Mouse (Mus musculus) adrenal gland, postnatal 4 days (tissue): Measurements from ENCODE around the gene Notch4. TPM values are rescaled to one million over a fixed set of nuclear protein-coding genes. Genes with fewer than 3 reads are reported as not detected.

Experiments used
- DNase-seq, 2 experiments: peaks; one replicate each; pipeline ENCODE4 v3.0.0; 2021 to 2022; ENCODE audit warnings: low spot score in 2 of 2, mixed read lengths in 2 of 2
- total RNA-seq, 2 experiments: library from RNA; stranded (reverse); gene quantifications; 2 replicates each; pipeline ENCODE4 v1.2.3; 2021

The Notch4 gene
- total RNA-seq, 2 experiments from 2014 or later: 36.1 to 37.1 TPM

DNA sequence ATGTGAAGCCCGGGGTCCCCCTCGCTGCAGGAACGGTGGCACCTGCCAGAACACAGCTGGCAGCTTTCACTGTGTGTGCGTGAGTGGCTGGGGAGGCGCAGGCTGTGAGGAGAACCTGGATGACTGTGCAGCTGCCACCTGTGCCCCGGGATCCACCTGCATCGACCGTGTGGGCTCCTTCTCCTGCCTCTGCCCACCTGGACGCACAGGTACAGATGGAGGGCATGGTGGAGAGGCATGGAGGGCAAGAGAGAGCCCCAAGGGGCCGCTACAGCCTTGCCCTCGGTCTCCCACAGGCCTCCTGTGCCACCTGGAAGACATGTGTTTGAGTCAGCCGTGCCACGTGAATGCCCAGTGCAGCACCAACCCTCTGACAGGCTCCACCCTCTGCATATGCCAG lies 4.4 kb downstream of the Notch4 start:
- DNase-seq: no peak

DNA sequence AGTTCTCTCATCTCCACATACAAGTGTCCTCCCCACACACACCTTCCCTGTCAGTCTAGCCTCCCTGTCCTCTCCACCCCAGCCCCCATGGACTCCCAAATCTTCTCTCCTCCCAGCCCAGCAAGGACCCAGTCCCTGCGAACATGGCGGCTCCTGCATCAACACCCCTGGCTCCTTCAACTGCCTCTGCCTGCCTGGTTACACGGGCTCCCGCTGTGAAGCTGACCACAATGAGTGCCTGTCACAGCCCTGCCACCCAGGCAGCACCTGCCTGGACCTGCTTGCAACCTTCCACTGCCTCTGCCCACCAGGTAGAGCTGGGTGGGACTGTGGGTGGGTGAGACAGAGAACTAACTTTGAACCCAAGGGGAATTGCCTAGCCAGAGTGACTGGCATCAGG lies 5.9 kb downstream of the Notch4 start:
- no peak for DNase-seq

DNA sequence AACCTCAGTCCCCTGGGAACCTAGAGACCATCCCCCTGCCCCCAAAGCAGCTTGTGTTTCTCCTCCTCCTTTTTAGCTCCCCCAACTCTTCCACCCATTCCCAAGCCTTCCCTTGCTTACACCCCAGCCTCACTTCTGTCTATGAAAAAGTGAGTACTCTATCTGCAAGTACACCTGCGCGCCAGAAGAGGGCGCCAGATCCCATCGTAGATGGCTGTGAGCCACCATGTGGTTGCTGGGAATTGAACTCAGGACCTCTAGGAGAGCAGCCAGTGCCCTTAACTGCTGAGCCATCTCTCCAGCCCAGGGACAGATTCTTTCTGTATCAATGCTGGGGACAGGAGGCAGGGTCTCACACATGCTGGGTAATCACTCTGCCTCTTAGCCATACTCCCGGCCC lies 7.8 kb downstream of the Notch4 start:
- no peak for DNase-seq

DNA sequence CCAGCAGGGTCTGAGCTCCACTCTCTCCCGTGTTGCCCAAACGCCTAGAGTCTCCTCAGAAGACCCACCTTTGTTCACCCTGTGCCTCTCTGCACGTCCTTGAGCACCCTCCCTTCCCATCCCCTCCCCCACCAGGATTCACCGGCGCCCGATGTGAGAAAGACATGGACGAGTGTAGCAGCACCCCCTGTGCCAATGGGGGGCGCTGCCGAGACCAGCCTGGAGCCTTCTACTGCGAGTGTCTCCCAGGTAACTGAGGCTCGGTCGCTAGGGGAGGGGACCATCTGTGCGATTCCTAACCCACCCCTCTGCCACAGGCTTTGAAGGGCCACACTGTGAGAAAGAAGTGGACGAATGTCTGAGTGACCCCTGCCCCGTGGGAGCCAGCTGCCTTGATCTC lies 8.3 kb downstream of the Notch4 start:
- DNase-seq: no peak

DNA sequence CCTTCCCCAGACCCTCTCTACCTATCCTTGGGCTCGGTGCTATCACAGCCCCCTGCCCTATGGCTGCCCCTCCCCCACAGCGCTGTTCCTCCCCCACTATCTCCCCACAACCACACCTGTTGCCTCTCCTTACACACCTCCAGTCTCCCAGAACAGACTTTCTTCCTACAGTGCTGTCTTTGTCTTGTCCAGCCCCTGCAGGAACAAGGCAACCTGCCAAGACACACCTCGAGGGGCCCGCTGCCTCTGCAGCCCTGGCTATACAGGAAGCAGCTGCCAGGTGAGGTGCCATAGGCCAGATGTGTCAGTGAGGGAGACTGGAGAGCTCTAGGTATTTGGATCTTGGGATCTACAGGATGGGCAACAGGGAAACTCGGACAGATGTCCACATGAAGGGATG lies 12.5 kb downstream of the Notch4 start:
- DNase-seq: no peak

DNA sequence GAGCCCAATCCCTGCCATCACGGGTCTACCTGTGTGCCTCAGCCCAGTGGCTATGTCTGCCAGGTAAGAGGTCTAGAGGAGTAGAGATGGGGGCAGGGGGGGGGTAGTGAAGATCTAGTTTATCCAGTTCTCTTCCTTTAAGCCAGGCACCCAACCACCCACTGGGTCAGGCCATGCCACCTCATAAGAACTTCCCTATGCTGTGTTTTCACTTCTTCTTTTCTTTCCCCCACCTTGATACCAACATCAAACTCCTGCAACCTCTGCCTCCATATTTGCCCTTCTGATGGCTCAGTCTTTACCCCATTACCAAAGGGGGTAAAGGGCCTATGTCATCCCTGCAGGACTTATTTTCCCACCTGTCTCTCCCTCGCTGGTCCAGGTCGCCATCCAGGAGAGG lies 14.0 kb downstream of the Notch4 start:
- no peak for DNase-seq

DNA sequence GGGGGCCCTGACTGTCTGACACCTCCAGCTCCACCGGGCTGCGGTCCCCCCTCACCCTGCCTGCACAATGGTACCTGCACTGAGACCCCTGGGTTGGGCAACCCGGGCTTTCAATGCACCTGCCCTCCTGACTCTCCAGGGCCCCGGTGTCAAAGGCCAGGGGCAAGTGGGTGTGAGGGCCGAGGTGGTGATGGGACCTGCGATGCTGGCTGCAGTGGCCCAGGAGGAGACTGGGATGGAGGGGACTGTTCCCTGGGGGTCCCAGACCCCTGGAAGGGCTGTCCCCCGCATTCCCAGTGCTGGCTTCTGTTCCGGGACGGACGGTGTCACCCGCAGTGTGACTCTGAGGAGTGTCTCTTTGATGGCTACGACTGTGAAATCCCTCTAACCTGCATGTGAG lies 18.5 kb downstream of the Notch4 start:
- DNase-seq: no peak

DNA sequence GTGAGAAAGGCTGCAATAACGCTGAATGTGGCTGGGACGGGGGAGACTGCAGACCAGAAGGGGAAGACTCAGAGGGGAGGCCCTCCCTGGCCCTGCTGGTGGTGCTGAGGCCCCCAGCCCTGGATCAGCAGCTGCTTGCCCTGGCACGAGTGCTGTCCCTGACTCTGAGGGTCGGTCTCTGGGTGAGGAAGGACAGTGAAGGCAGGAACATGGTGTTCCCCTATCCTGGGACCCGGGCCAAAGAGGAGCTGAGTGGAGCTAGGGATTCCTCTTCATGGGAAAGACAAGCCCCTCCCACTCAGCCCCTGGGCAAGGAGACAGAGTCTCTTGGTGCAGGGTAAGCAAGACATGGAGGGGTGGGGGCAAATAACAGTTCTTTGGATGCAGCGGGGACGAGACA lies 19.3 kb downstream of the Notch4 start:
- no peak for DNase-seq

DNA sequence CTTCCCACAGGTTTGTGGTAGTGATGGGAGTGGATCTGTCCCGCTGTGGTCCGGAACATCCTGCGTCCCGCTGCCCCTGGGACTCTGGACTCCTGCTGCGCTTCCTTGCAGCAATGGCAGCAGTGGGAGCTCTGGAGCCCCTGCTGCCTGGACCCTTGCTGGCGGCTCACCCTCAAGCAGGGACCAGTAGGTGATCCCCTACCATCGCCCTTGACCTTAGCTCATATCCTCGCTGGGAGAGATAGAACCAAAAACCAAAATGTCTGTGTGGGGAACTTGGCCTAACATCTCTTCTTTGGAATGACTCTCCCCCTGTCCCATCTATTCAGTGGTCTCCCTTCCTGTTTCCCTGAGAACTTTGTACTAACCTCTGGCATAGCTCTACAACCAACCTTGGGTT lies 19.8 kb downstream of the Notch4 start:
- no peak for DNase-seq

DNA sequence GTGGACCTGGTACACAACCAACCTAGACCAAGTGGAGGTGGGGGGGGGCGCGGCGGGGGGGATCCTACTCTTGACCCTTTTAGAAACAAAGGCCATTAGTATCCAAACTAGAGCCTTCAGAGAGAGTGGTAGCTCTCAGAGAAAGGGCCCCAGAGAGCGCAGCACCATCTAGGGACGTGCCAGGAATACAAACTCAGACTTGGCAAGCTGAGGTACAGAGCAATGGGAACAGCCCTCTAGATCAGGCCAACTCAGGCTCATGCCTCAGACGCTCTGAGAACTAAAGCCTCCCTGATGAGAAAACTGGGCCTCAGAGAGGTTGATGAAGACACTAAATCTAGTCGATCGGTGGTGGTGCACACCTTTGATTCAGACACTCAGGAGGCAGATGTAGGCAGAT lies 21.1 kb downstream of the Notch4 start:
- DNase-seq: no peak

DNA sequence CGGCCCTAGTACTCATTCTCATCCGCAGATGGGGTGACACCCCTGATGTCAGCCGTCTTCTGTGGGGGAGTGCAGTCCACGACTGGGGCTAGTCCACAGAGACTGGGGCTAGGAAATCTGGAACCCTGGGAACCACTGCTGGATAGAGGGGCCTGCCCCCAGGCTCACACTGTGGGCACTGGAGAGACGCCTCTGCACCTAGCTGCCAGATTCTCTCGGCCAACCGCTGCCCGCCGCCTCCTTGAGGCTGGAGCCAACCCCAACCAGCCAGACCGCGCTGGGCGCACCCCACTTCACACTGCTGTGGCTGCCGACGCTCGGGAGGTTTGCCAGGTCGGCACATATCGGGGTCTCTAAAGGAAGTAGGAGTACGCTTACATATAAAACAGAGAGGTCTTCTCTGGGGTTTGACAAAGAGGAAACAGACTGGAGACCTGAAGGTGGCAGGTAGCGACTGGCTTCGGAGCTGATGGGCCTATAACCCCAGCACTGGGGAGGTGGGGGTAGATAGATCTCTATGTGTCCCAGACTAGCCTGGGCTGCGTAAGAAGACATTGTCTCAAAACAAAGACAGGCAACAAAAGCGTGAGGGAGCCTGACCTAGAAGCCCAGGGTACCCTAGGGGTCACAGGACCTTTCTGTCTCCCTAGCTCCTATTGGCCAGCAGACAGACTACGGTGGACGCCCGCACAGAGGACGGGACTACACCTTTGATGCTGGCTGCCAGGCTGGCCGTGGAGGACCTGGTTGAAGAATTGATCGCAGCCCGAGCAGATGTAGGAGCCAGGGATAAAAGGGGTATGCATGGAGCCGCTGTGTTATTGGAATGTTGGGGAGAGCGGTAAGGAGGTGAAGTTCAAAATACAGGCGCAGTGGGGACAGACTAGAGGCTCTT lies 22.1 kb downstream of the Notch4 start:
- no peak for DNase-seq

DNA sequence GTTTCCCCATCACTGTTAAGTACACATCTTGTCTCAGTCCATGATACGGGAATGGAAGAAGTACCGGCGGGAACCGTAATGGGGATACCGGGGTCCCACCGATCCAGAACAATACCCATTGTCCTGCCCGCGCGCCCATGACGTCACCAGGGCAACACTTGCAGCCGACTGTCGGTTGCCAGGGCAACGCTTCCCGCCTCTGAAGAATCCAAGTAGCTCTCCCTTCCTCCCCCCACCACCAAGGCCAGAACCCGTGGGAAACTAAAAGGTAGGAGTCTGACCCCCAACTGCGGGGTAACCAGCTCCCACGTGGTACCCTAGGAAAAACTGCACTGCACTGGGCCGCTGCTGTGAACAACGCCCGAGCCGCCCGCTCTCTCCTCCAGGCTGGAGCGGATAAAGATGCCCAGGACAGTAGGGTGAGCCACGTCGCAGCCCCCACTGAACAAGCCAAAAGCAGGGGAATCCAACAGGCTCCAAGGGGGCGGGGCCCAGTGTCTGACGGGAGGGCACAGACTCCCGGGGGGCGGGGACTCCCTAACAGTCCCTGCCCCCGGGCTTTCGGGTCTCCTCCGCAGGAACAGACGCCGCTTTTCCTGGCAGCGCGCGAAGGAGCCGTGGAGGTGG lies 22.8 kb downstream of the Notch4 start:
- peak; percentile 57 to 83 for DNase-seq

DNA sequence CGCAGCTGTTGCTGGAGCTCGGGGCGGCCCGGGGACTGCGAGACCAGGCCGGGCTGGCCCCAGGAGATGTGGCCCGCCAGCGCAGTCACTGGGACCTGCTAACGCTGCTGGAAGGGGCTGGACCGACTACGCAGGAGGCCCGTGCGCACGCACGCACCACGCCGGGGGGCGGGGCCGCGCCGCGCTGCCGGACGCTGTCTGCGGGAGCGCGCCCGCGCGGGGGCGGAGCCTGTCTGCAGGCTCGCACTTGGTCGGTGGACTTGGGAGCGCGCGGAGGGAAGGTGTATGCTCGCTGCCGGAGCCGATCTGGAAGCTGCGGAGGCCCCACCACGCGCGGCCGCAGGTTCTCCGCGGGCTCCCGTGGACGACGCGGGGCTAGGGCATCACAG lies 23.3 kb downstream of the Notch4 start:
- DNase-seq: peak; percentile 93 to 97

DNA sequence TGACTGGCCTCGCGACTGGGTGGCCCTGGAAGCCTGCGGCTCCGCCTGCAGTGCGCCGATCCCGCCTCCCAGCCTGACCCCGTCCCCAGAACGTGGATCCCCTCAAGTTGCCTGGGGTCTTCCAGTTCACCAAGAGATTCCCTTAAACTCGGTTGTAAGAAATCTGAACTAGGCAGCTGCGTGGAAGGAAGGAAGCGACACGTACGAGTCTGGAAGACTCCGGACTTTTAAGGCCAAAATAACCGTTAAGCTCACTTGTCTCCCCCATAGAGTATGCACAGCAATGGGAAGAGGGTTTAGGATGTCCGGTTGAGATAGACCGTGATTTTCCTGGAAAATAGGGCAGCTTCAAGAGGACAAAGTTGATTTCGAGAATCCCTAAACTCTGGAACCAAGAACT lies 23.7 kb downstream of the Notch4 start:
- DNase-seq: no peak

DNA sequence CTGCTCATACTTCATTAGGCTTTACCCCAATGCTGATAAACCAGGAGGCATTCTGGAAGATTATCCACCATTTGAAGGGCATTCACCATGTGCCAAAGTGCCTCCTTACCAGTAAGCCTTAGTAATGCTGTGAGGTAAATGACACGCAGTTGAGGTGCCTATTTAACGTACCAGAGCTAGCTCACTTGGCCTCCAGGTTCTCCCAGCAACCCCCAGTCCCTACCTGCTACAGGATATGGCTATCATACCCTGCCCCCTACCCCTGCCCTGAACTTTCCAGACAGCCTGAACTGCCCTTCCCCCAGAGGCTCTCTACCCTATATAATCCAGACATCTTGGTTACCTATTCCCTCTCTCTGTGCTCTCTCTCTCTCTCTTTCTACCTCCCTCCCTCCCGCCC lies 24.7 kb downstream of the Notch4 start:
- no peak for DNase-seq

DNA sequence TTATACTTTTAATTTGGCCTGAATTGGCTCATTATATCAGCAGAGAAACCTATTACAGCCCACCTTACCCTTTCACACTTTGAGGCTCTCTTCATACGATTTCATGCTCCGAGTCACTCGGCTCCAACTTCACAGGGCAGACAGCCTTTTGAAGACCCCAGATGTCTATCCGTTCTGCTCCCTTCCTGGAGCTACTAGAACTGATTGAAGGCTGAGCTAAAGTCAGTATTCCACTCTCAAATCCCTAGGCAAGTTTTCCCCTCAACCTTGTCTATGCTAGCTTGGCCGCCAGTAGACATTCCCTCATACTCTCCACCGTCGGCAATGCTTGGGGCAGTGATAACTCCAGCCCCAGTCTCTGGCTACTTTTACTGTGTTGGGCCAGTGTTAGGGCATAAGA lies 25.1 kb downstream of the Notch4 start:
- no peak for DNase-seq

DNA sequence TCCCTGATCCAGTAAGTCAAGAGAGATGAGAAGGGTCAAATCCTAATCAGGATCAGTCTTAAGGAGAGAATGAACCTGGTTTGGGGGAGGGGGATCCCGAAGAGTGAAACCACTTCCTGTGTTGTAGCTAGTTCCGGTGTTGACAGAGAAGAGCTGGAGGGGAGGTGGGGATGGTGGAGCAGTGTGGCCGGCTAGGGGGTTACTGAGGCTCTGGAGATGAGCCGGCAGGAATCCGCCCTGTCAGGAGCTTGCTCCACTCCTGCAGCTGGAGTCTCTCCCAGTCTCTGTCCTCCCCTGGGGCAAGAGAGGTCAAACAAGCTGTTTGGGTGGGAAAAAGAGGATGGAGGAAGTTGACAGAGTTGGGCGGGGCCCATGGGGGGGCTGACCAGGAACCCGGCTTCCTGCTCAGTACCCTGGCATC lies 25.6 kb downstream of the Notch4 start, which contains the start of gene Gpsm3:
TSS of gene Gpsm3 (plus strand) at position 126 of the 421 bp plus-strand sequence.
- no peak for DNase-seq

DNA sequence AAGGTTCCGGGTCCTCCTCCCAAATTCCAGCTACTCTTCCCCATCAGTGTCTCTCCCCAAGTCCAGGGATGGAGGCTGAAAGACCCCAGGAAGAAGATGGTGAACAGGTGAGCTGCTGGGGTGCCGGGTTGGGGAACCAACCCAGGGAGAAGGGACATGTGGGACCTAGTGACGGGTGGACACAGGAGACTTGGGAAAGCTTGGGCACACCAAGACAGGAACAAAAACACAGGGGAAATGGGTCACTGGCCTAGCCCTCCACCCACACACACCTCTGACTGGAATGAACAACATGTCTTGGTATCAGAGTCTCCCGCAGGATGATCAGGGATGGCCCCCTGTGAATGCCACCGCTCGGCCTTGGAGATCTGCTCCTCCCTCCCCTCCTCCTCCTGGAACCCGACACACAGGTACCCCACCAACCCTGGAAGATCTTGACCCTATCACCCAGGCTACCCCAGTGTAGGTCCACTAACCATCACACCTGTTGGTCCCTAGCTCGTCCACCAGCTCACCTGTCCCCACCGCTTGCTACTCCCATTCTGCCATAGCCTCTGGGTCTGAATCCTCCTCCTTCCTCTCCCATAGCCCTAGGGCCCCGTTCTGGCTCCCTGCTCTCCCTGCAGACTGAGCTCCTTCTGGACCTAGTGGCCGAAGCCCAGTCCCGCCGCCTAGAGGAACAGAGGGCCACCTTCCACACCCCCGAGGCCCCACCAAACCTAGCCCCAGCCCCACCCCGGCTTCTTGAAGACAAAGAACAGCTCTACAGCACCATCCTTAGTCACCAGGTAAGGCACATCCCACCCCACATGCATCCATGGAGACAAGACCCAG lies 26.3 kb downstream of the Notch4 start:
- no peak for DNase-seq

DNA sequence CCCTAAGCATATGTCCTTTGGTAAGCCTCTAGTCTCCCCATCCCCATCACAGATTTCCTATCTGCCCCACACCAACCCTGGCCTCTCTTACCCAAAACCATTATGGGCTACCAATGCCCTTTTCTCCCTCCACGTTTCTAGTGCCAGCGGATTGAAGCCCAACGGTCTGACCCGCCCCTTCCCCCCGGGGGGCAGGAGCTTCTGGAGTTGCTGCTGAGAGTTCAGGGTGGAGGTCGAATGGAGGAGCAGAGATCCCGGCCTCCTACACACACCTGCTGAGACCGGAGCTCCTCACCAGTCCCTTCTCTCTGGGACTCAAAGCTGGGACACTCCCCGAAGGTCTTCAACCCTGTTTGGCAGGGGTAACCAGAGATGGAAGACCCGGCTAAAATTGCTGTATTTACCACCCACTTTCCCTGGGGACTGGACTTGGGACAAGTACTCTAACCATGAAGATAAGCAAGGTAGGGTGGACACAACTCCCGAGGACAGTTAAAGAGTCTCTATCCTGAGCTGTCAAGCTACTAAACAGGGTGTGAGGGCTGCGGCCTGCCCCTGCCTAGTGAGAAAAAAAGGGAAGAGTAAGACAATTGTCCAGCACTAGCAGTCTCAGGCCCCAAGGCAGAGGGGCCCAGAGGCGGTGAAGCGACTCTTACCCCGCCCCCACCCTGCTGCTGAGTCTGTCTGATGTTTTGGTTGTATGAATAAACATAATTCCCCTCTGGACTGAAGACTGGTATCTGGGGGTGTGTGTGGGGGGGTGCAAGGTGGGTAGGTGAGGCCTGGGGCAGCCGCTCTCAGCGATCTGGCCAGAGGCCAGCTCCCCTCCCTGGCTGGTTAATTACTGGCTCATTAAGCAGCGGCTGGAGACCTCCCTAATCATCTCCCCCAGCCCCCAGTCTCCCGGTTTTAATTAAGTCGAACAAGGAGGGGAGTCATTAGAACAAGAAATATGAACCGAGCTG lies 27.2 kb downstream of the Notch4 start, which contains the start of gene Pbx2:
TSS of gene Pbx2 (plus strand) at position 238 of the 965 bp plus-strand sequence.
- no peak for DNase-seq

DNA sequence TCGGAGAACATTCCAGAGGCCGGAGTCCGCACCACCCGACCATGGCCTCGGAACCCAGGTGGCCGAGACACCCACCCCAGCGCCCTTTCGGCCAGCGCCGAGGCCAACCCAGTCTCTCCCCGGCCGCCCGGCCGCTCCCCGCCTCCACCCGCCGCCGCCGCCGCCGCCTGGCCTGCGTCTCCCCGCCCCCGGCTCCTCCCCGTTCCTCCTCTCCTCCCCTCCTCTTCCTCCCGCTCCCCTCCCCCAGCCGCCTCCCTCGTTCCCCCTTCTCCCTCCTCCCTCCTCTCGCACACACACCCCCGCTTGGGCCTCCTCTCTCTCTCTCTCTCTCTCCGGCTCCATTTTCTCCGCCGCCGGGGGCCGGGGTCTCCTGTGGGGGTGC lies 27.9 kb downstream of the Notch4 start:
- DNase-seq: peak; percentile 75 to 84
